Mouse (Mus musculus): ENCODE measurements around the gene Mlxipl. TPM values are rescaled to one million over a fixed set of nuclear protein-coding genes. Genes with fewer than 3 reads are reported as not detected.

Gene Mlxipl
- polyA plus RNA-seq, 1 experiment from 2014 or later: 0.68 TPM

DNA sequence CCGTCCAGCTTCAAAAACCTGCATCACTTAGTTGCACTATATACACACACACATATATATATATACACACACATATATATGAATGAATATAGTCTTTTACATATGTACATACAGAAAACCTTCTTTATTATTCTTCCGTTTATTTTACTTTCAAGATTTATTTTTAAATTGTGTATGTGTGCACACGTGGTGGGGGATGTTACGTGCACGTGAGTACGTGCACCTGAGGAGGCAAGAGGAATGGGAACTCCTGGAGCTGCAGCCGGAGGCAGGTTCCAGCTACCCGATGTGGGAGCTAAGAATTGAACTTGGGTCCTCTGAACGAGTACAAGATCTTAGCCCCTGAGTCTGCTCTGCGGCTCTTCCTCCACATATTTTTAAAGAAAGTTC is 96.5 kb downstream of the Mlxipl start:
- H3K36me3 ChIP-seq (ENCODE audit: control insufficient read depth, insufficient read depth, low read length): peaks cover 25% of the 10 kb centered on the region
- ATAC-seq (ENCODE audit: low FRiP score, low TSS enrichment) (no peak), DNase-seq (no peak)
- 20% methylated on average over 10 of the region's 10 CpGs for WGBS
- no peaks in the 10 kb centered on the region for H3K9me3 ChIP-seq (ENCODE audit: control insufficient read depth, low read length)
- peak overlapping the region; percentile 94 for H3K27ac ChIP-seq (replicated peaks; ENCODE audit: low read depth, low read length)
- H3K9ac ChIP-seq (replicated peaks; ENCODE audit: low read length): peak overlapping the region; percentile 94
- peak overlapping the region; percentile 97 for H3K4me3 ChIP-seq (replicated peaks; ENCODE audit: low read depth, low read length)
- H3K4me2 ChIP-seq (ENCODE audit: low read length): peak overlapping the region; percentile 80
- peaks cover 21% of the 10 kb centered on the region for H3K4me1 ChIP-seq (ENCODE audit: control insufficient read depth, insufficient read depth, low read length)
- no peaks in the 10 kb centered on the region for H3K27me3 ChIP-seq (ENCODE audit: control insufficient read depth, insufficient read depth, low read length)

DNA sequence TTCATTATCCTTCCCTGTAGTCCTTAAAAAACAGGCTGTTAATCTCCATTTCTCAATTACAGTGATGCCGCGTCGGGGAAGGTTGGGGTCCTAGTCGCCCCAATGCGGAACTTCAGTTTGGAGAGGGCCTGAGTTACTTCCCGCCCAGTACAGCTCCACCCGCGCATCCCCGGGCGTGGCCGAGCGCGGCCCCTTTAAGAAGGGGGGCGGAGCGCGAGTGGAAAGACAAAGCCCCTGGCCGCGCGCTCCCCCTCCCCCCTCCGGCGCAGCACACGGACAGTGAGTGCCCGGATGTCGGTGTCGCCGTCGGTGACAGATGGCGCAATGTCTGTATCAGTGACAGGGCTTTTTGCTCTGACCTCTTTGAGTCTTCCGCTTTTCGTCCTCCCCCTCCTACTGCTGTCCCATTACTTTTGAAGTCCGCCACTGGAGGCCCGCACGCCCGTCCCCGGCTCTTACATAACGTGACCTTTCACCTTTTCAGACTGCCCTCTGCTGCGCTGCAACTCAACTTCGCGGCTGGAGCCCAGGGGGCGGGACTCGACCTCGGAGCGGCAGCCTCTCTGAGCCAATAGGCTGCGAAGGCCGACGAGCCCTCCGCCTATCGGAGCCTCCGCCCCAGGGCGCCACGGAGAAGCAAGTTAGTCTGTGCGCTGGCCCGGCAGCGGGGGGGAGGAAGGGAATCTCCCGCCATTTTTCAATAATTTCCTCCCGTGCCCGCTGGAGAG is 97.1 kb downstream of the Mlxipl start, which contains the start of gene Baz1b:
Baz1b (plus strand) TSS at position 644 of the 728 bp plus-strand sequence.
- Histone ChIP-seq H3K27ac (replicated peaks; ENCODE audit: low read depth, low read length) (peak within 1 kb of the TSS; percentile 94), H3K27me3 (ENCODE audit: control insufficient read depth, insufficient read depth, low read length) (no peaks in the 10 kb centered on the region), H3K36me3 (ENCODE audit: control insufficient read depth, insufficient read depth, low read length) (peaks cover 21% of the 10 kb centered on the region), H3K4me1 (ENCODE audit: control insufficient read depth, insufficient read depth, low read length) (peaks cover 21% of the 10 kb centered on the region), H3K4me2 (ENCODE audit: low read length) (peak within 1 kb of the TSS; percentile 80), H3K9ac (replicated peaks; ENCODE audit: low read length) (peak within 1 kb of the TSS; percentile 94), H3K4me3 (replicated peaks; ENCODE audit: low read depth, low read length) (peak within 1 kb of the TSS; percentile 97), H3K9me3 (ENCODE audit: control insufficient read depth, low read length) (no peaks in the 10 kb centered on the region)
- ATAC-seq (ENCODE audit: low FRiP score, low TSS enrichment) (peak; percentile 96), DNase-seq (peak; percentile 99)
- under 1% methylated on average over 57 of the region's 57 CpGs for WGBS

DNA sequence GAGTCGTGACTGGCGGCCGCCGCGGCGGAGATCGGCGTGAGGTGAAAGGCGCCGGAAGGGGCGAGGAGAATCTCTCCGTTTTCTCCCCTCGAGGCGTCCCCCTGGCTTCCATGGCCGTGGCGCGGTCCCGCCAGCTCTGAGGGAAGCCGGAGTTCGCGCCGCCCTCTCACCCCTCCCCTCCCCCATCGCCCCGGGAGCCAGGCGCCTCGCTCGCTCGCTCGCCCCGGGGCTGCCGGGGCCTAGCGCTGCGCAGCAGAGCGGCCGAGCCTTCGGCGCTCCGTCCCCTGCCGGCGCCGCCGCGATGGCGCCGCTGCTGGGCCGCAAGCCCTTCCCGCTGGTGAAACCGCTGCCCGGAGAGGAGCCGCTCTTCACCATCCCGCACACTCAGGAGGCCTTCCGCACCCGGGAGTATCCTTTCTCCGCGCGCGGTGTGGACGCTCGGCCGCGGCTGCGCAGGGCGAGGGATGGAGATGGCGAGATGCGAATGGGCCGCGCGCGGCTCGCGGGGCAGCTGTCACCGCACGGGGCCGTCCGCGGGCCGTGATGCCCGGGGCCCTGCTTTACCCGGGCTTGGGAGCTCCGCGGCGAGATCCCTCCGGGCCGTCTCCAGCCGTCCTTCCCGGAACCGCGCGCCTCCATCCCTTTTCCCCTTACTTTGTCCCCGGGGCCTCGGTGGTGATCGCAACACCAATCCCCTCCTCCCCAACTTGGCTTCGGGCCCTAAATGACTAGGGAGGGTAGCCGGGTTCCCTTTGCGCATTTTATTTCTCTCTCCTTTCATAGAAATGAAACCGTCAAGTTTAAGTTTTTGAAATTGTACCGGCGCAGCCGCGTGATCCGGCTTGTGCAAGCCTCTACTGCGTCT is 97.9 kb downstream of the Mlxipl start:
- Histone ChIP-seq H3K4me2 (ENCODE audit: low read length) (peak overlapping the region; percentile 80), H3K9ac (replicated peaks; ENCODE audit: low read length) (peak overlapping the region; percentile 94), H3K27ac (replicated peaks; ENCODE audit: low read depth, low read length) (peak overlapping the region; percentile 94), H3K4me1 (ENCODE audit: control insufficient read depth, insufficient read depth, low read length) (peaks cover 25% of the 10 kb centered on the region), H3K36me3 (ENCODE audit: control insufficient read depth, insufficient read depth, low read length) (peaks cover 13% of the 10 kb centered on the region; the same call in 1 of the 2 replicates), H3K9me3 (ENCODE audit: control insufficient read depth, low read length) (no peaks in the 10 kb centered on the region), H3K4me3 (replicated peaks; ENCODE audit: low read depth, low read length) (peak overlapping the region; percentile 97), H3K27me3 (ENCODE audit: control insufficient read depth, insufficient read depth, low read length) (no peaks in the 10 kb centered on the region)
- WGBS: under 1% methylated on average over 95 of the region's 102 CpGs
- DNase-seq (peak; percentile 50), ATAC-seq (ENCODE audit: low FRiP score, low TSS enrichment) (peak; percentile 72)

Other genes starting within 250 kb of the Mlxipl start
- not detected in 2 replicates for gene Tmem270, start 183.2 kb upstream of the Mlxipl start, polyA plus RNA-seq (2014; fragmentation: Nextera tagmentation; extraction: Ambion mirVana)
- not detected in 2 replicates for gene Cldn13, start 174.4 kb upstream of the Mlxipl start, polyA plus RNA-seq (2014; fragmentation: Nextera tagmentation; extraction: Ambion mirVana)
- 6.0 and 6.3 TPM in 2 replicates for gene Mettl27, start 157.5 kb upstream of the Mlxipl start, polyA plus RNA-seq (2014; fragmentation: Nextera tagmentation; extraction: Ambion mirVana)
- not detected in 2 replicates for gene Cldn4, start 143.0 kb upstream of the Mlxipl start, polyA plus RNA-seq (2014; fragmentation: Nextera tagmentation; extraction: Ambion mirVana)
- 0.81 and 1.3 TPM in 2 replicates for gene Cldn3, start 103.7 kb upstream of the Mlxipl start, polyA plus RNA-seq (2014; fragmentation: Nextera tagmentation; extraction: Ambion mirVana)
- 58.0 and 81.5 TPM in 2 replicates for gene Abhd11, start 80.7 kb upstream of the Mlxipl start, polyA plus RNA-seq (2014; fragmentation: Nextera tagmentation; extraction: Ambion mirVana)
- 106 and 137 TPM in 2 replicates for gene Stx1a, start 66.4 kb upstream of the Mlxipl start, polyA plus RNA-seq (2014; fragmentation: Nextera tagmentation; extraction: Ambion mirVana)
- 47.3 and 49.3 TPM in 2 replicates for gene Dnajc30, start 25.7 kb upstream of the Mlxipl start, polyA plus RNA-seq (2014; fragmentation: Nextera tagmentation; extraction: Ambion mirVana)
- gene Bud23, start 24.9 kb upstream of the Mlxipl start, polyA plus RNA-seq (2014; fragmentation: Nextera tagmentation; extraction: Ambion mirVana): 63.8 and 71.7 TPM in 2 replicates
- 33.4 and 40.7 TPM in 2 replicates for gene Vps37d, start 11.6 kb upstream of the Mlxipl start, polyA plus RNA-seq (2014; fragmentation: Nextera tagmentation; extraction: Ambion mirVana)
- gene Tbl2, start 59.8 kb downstream of the Mlxipl start, polyA plus RNA-seq (2014; fragmentation: Nextera tagmentation; extraction: Ambion mirVana): 10.7 and 15.3 TPM in 2 replicates
- gene Bcl7b, start 78.4 kb downstream of the Mlxipl start, polyA plus RNA-seq (2014; fragmentation: Nextera tagmentation; extraction: Ambion mirVana): 38.8 and 43.0 TPM in 2 replicates
- 30.1 and 43.9 TPM in 2 replicates for gene Baz1b, start 97.4 kb downstream of the Mlxipl start, polyA plus RNA-seq (2014; fragmentation: Nextera tagmentation; extraction: Ambion mirVana)
- 8.7 and 11.9 TPM in 2 replicates for gene Fzd9, start 161.3 kb downstream of the Mlxipl start, polyA plus RNA-seq (2014; fragmentation: Nextera tagmentation; extraction: Ambion mirVana)